Mouse (Mus musculus): ENCODE data around the gene Pnmal2. TPM values are rescaled to one million over a fixed set of nuclear protein-coding genes. Genes with fewer than 3 reads are reported as not detected.

The Pnmal2 gene
- not detected in 2 replicates for polyA plus RNA-seq (2012; ENCODE audit: insufficient read depth, insufficient read length, missing spikeins)

GRCm38 (mm10) chr7:16944061-16944807 is at the start of gene Pnmal2:
Pnmal2 (plus strand) TSS chr7:16944682.
- no peak within 1 kb of the TSS for H3K27ac ChIP-seq (ENCODE audit: insufficient read depth, low read depth, low read length)
- H3K4me1 ChIP-seq (ENCODE audit: control insufficient read depth, insufficient read depth, low read length), result no peaks in the 10 kb centered on the region
- peak within 1 kb of the TSS; percentile 43 for H3K4me3 ChIP-seq (ENCODE audit: insufficient read depth, low read length)
- TF ChIP-seq POLR2A (IDR thresholded peaks at IDR 0.05; ENCODE audit: borderline replicate concordance, low read depth, low read length), result no peak
- no peak for TF ChIP-seq CTCF (IDR thresholded peaks at IDR 0.05; ENCODE audit: low read depth, low read length)

DNA sequence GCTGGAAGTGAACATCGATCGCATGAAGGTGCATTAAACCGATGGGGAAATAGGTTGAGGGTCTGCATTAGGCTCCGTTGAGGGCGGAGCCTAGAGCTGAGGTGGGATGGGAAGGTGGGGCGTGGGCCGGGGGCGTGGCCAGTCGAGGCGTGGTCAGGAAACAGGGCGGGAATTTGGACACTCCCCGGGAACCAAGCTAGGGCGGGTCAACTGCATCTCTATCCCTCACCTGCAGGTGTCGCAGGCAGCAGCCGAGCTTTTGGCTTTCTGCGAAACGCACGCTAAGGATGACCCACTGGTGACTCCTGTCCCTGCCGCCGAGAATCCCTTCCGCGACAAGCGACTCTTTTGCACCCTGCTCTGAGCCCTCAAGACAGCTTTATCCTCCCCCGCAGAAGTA is 49.5 kb upstream of the Pnmal2 start:
- TF ChIP-seq CTCF (IDR thresholded peaks at IDR 0.05; ENCODE audit: low read depth, low read length) (peak; percentile 41; the same call in 1 of the 2 replicates), POLR2A (IDR thresholded peaks at IDR 0.05; ENCODE audit: borderline replicate concordance, low read depth, low read length) (no peak)
- peaks cover 13% of the 10 kb centered on the region for H3K4me1 ChIP-seq (ENCODE audit: control insufficient read depth, insufficient read depth, low read length)
- H3K4me3 ChIP-seq (ENCODE audit: insufficient read depth, low read length), result peak overlapping the region; percentile 33
- H3K27ac ChIP-seq (ENCODE audit: insufficient read depth, low read depth, low read length), result no peak overlapping the region

GRCm38 (mm10) chr7:16895511-16895910 is 49.0 kb upstream of the Pnmal2 start:
- Histone ChIP-seq H3K4me1 (ENCODE audit: control insufficient read depth, insufficient read depth, low read length) (peaks cover 18% of the 10 kb centered on the region), H3K27ac (ENCODE audit: insufficient read depth, low read depth, low read length) (no peak overlapping the region), H3K4me3 (ENCODE audit: insufficient read depth, low read length) (peak overlapping the region; percentile 33; the same call in 1 of the 2 replicates)
- TF ChIP-seq CTCF (IDR thresholded peaks at IDR 0.05; ENCODE audit: low read depth, low read length), result no peak
- TF ChIP-seq POLR2A (IDR thresholded peaks at IDR 0.05; ENCODE audit: borderline replicate concordance, low read depth, low read length), result no peak

- no peak for TF ChIP-seq POLR2A (IDR thresholded peaks at IDR 0.05; ENCODE audit: borderline replicate concordance, low read depth, low read length)
- no peak for TF ChIP-seq CTCF (IDR thresholded peaks at IDR 0.05; ENCODE audit: low read depth, low read length)
- peaks cover 59% of the 10 kb centered on the region for H3K4me1 ChIP-seq (ENCODE audit: control insufficient read depth, insufficient read depth, low read length)
- no peak overlapping the region for H3K4me3 ChIP-seq (ENCODE audit: insufficient read depth, low read length)
- H3K27ac ChIP-seq (ENCODE audit: insufficient read depth, low read depth, low read length), result 0 out of 2 replicates have a peak overlapping the region, but pooled peaks have one; percentile 0
Observed at GRCm38 (mm10) chr7:16900526-16900925, 44.0 kb upstream of the Pnmal2 start.

GRCm38 (mm10) chr7:16903439-16903955 is 41.0 kb upstream of the Pnmal2 start:
- H3K4me3 ChIP-seq (ENCODE audit: insufficient read depth, low read length), result no peak overlapping the region
- peaks cover 85% of the 10 kb centered on the region for H3K4me1 ChIP-seq (ENCODE audit: control insufficient read depth, insufficient read depth, low read length)
- TF ChIP-seq POLR2A (IDR thresholded peaks at IDR 0.05; ENCODE audit: borderline replicate concordance, low read depth, low read length), result no peak
- no peak for TF ChIP-seq CTCF (IDR thresholded peaks at IDR 0.05; ENCODE audit: low read depth, low read length)
- H3K27ac ChIP-seq (ENCODE audit: insufficient read depth, low read depth, low read length), result 0 out of 2 replicates have a peak overlapping the region, but pooled peaks have one; percentile 7

DNA sequence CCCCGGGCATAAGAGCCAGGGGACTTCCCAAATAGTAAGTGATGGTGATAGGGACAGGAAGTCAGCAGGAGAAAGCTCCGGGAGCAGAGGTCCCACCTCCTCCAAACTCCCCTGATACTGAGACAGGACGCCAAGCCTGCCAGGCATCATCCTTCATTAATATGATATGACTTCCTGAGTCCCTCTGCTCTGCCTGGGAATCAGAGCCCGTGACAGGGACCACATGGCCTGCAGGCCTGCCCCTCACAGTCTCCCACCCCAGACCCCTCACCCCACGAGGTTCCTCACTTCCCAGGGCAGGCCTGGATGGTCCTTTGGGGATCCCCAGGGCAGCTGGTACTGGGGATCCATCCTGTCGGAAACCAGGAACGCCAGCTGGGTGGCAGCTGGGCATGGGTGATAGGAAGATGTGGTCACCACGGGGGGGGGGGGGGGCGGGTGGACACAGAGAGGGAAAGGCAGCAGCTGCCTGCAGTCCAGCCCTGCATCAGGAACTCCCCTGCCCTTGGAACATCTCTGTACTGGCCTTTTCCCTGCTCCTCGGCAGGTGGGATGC is 40.3 kb upstream of the Pnmal2 start:
- H3K4me1 ChIP-seq (ENCODE audit: control insufficient read depth, insufficient read depth, low read length), result peaks cover 90% of the 10 kb centered on the region
- no peak for TF ChIP-seq POLR2A (IDR thresholded peaks at IDR 0.05; ENCODE audit: borderline replicate concordance, low read depth, low read length)
- no peak for TF ChIP-seq CTCF (IDR thresholded peaks at IDR 0.05; ENCODE audit: low read depth, low read length)

DNA sequence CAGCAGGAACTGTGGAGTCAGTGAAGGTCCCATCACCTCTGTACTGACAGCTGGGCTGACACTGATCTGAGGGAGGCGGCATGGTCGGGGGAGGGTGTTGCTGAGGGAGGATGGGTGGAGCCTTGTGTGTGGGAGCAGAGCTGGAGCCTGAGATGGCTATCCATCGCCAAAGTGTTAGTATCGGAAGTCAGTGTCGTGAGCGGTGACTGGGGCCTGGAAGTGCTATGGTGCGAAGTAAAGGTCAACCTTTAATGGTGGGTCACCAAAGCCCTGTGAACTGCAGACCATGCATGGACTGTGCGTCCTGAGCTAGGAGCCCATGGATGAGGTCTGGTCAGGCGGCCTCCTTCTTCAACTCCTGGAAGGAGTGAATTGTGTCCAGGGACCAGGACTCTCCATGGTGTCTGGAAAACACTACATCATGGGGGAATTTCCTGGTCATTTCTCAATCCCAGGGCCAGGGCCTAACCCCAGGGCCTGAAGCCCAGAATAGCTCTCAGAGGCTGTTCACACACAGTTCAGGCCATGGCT is 38.9 kb upstream of the Pnmal2 start:
- Histone ChIP-seq H3K27ac (ENCODE audit: insufficient read depth, low read depth, low read length) (peak overlapping the region; percentile 33), H3K4me3 (ENCODE audit: insufficient read depth, low read length) (no peak overlapping the region), H3K4me1 (ENCODE audit: control insufficient read depth, insufficient read depth, low read length) (peaks cover 86% of the 10 kb centered on the region)
- TF ChIP-seq POLR2A (IDR thresholded peaks at IDR 0.05; ENCODE audit: borderline replicate concordance, low read depth, low read length) (no peak), CTCF (IDR thresholded peaks at IDR 0.05; ENCODE audit: low read depth, low read length) (no peak)

More for the DNA sequence above, 40.3 kb upstream of the Pnmal2 start:
- Histone ChIP-seq H3K4me3 (ENCODE audit: insufficient read depth, low read length) (no peak overlapping the region), H3K27ac (ENCODE audit: insufficient read depth, low read depth, low read length) (no peak overlapping the region)

GRCm38 (mm10) chr7:16906281-16906680 is 38.2 kb upstream of the Pnmal2 start, which contains the start of gene Ptgir:
Ptgir (plus strand) TSS chr7:16906490.
- Histone ChIP-seq H3K27ac (ENCODE audit: insufficient read depth, low read depth, low read length) (peak within 1 kb of the TSS; percentile 37), H3K4me3 (ENCODE audit: insufficient read depth, low read length) (peak within 1 kb of the TSS; percentile 38; the same call in 1 of the 2 replicates), H3K4me1 (ENCODE audit: control insufficient read depth, insufficient read depth, low read length) (peaks cover 80% of the 10 kb centered on the region)
- no peak for TF ChIP-seq CTCF (IDR thresholded peaks at IDR 0.05; ENCODE audit: low read depth, low read length)
- no peak for TF ChIP-seq POLR2A (IDR thresholded peaks at IDR 0.05; ENCODE audit: borderline replicate concordance, low read depth, low read length)

GRCm38 (mm10) chr7:16906889-16907559 is 37.5 kb upstream of the Pnmal2 start:
- Histone ChIP-seq H3K4me1 (ENCODE audit: control insufficient read depth, insufficient read depth, low read length) (peaks cover 75% of the 10 kb centered on the region), H3K27ac (ENCODE audit: insufficient read depth, low read depth, low read length) (no peak overlapping the region), H3K4me3 (ENCODE audit: insufficient read depth, low read length) (peak overlapping the region; percentile 38; the same call in 1 of the 2 replicates)
- TF ChIP-seq POLR2A (IDR thresholded peaks at IDR 0.05; ENCODE audit: borderline replicate concordance, low read depth, low read length) (no peak), CTCF (IDR thresholded peaks at IDR 0.05; ENCODE audit: low read depth, low read length) (no peak)
